Mouse (Mus musculus): ENCODE results near the gene Fam20a.

DNA sequence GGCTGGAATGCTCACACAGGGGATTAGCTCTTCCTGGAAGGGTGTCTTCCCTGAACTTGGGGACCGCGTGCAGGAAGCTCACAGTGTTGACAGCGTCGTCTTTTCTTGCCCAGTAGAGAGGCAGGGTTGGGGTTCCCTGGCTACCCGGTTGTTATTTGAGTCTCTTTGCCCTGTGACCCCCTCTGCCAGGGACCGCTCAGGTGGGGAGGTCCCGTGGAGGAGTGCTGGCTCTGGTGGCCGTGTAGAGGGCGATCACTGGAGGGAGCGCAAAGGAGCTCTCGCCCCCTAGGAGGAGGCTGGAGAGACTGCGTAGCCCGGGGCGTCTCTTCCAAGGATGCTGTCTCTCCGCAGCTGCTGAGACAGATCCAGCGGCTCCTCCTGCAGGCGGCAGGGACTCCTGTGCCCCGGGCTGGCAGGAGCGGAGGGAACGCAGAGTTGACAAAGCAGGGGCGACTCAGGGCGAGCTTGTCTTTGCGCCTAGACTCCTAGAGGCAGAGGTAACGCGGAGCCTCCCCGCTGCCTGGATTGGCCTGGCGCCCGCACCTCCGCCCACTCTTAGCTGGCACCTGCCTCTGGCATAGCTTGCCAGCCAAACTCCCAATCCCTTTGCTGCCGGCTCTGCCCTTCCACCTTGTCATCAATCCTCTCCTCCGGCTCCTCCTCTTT, at the start of gene Fam20a:
- TF ChIP-seq EP300 (IDR thresholded peaks at IDR 0.05; ENCODE audit: low read depth), result no peak
- TF ChIP-seq CTCF (IDR thresholded peaks at IDR 0.05; ENCODE audit: low read depth), result peak; percentile 37

All from liver, postnatal 0 days (tissue).